Mouse (Mus musculus) G1E (cell line): ENCODE measurements around the gene Cdkal1.

Experiments
- CTCF ChIP-seq: IDR thresholded peaks from 2 replicates; pipeline ENCODE4 v1.5.1; 2012; ENCODE audit warnings: low read depth, low read length, inconsistent platforms, mixed read lengths
- GATA2 ChIP-seq: IDR thresholded peaks from 2 replicates; pipeline ENCODE4 v1.6.1; 2012; ENCODE audit warnings: low read depth, low read length, inconsistent platforms, borderline replicate concordance
- TAL1 ChIP-seq: conservative IDR thresholded peaks from 2 replicates; pipeline ENCODE4 v1.6.1; 2012; ENCODE audit warnings: low read depth, low read length, inconsistent platforms, mixed read lengths

GRCm38 (mm10) chr13:29203426-29203825 is 652.0 kb downstream of the Cdkal1 start:
- TF ChIP-seq TAL1, result no peak
- TF ChIP-seq CTCF, result no peak
- TF ChIP-seq GATA2, result no peak
